11 mouse cellular contexts compared by ENCODE assay signal in genomic region chr11:77896820-77897805, GRCm38 (mm10). TPM values are rescaled to one million over a fixed set of nuclear protein-coding genes. Genes with fewer than 3 reads are reported as not detected.
DNase-seq lines count a peak whose midpoint lies in the region; ATAC-seq lines count a peak whose summit lies in the region.
"Had no signal": no experiment of that assay in that cellular context is flagged by ENCODE, and none has a peak within 500 bp of the region (broad histone marks: within the 10 kb centered on the region; RNA-seq: fewer than 3 reads in every experiment).

No protein-coding gene starts in this region.

- H3K27me3 ChIP-seq in heart, embryonic 11.5 days (ENCODE audit: control insufficient read depth, insufficient read depth, low read length): peaks cover 26% of the 10 kb centered on the region
- peaks cover 11% of the 10 kb centered on the region; the same call in 1 of the 2 replicates for H3K27me3 ChIP-seq in forebrain, embryonic 12.5 days
- peaks cover 61% of the 10 kb centered on the region for H3K27me3 ChIP-seq in midbrain, embryonic 10.5 days (ENCODE audit: low read depth, poor library complexity, severe bottlenecking)

- H3K9ac ChIP-seq in heart, embryonic 11.5 days (ENCODE audit: low read depth, low read length): no peak overlapping the region
- H3K9ac ChIP-seq in forebrain, embryonic 12.5 days: peak overlapping the region; percentile 53
- H3K9ac ChIP-seq: liver, embryonic 14.5 days had no signal

- H3K4me2 ChIP-seq in heart, embryonic 11.5 days: peak overlapping the region; percentile 50
- H3K4me2 ChIP-seq in forebrain, embryonic 12.5 days: peak overlapping the region; percentile 49

- no peaks in the 10 kb centered on the region for H3K9me3 ChIP-seq in heart, embryonic 11.5 days (replicated peaks; ENCODE audit: control insufficient read depth, low read length)
- H3K9me3 ChIP-seq in forebrain, embryonic 12.5 days: no peaks in the 10 kb centered on the region
- no peaks in the 10 kb centered on the region for H3K9me3 ChIP-seq in midbrain, embryonic 10.5 days (replicated peaks)
- H3K9me3 ChIP-seq: G1E had no signal

- H3K36me3 ChIP-seq in heart, embryonic 11.5 days (ENCODE audit: control insufficient read depth, insufficient read depth, low read length): no peaks in the 10 kb centered on the region
- H3K36me3 ChIP-seq in forebrain, embryonic 12.5 days (replicated peaks): no peaks in the 10 kb centered on the region
- H3K36me3 ChIP-seq in midbrain, embryonic 10.5 days: no peaks in the 10 kb centered on the region
- H3K36me3 ChIP-seq: G1E had no signal

- intact Hi-C loops in heart, postnatal 25 days (cut with DNase I): no loop called here

- peaks cover 24% of the 10 kb centered on the region for H3K4me1 ChIP-seq in heart, embryonic 11.5 days (ENCODE audit: control insufficient read depth, insufficient read depth, low read length)
- peaks cover 75% of the 10 kb centered on the region for H3K4me1 ChIP-seq in forebrain, embryonic 12.5 days
- peaks cover 76% of the 10 kb centered on the region for H3K4me1 ChIP-seq in midbrain, embryonic 10.5 days

- H3K4me3 ChIP-seq in heart, embryonic 11.5 days (ENCODE audit: low read depth, low read length): peak overlapping the region; percentile 1; the same call in 1 of the 2 replicates
- peak overlapping the region; percentile 17; the same call in 1 of the 2 replicates for H3K4me3 ChIP-seq in forebrain, embryonic 12.5 days (replicated peaks)
- H3K4me3 ChIP-seq in midbrain, embryonic 10.5 days: peak overlapping the region; percentile 41
- H3K4me3 ChIP-seq: erythroblast, embryonic 14.5 days had no signal

- no peak for DNase-seq in heart, postnatal 25 days (ENCODE audit: low spot score)
- peak; percentile 50 for DNase-seq in ZHBTc4 (ENCODE audit: low read depth, low spot score)
- peak; percentile 59 for DNase-seq in midbrain, embryonic 10.5 days (ENCODE audit: low spot score)
- DNase-seq in yolk sac, embryonic 10.5 days (ENCODE audit: low spot score): no peak
- no peak for DNase-seq in layer of hippocampus, adult 18-20 months (ENCODE audit: low spot score in 2 of 2)
- DNase-seq in adrenal gland, adult 18-20 months (ENCODE audit: low spot score in 2 of 2): no peak

- no peak overlapping the region for H3K27ac ChIP-seq in heart, embryonic 11.5 days (ENCODE audit: low read depth, low read length)
- peak overlapping the region; percentile 91 for H3K27ac ChIP-seq in forebrain, embryonic 12.5 days
- H3K27ac ChIP-seq in midbrain, embryonic 10.5 days (replicated peaks): peak overlapping the region; percentile 78
- H3K27ac ChIP-seq: liver, embryonic 14.5 days had no signal

- 21% methylated on average over 23 of the region's 23 CpGs for WGBS in heart, embryonic 11.5 days (ENCODE audit: insufficient replicate concordance)
- WGBS in forebrain, embryonic 12.5 days: 7% methylated on average over 23 of the region's 23 CpGs
- 14% methylated on average over 23 of the region's 23 CpGs for WGBS in midbrain, embryonic 10.5 days

- no peak for ATAC-seq in heart, embryonic 11.5 days (replicated peaks; ENCODE audit: insufficient number of reproducible peaks, low FRiP score, low TSS enrichment)
- ATAC-seq in forebrain, embryonic 12.5 days (ENCODE audit: low FRiP score): no peak

RNA-seq across cellular contexts. Expression of gene Pipox, which starts 3.2 kb away (rescaled TPM):
- 1.8 and 2.4 TPM in 2 replicates for polyA plus RNA-seq in heart, embryonic 11.5 days (2014; fragmentation: Nextera tagmentation; extraction: Ambion mirVana)
- 1 to 10 TPM in 1 of 2 experiments, under 1 TPM in 1; 0.52 to 1.3 TPM for total RNA-seq in heart, postnatal 25 days (2021)
- polyA plus RNA-seq in forebrain, embryonic 12.5 days (2016; fragmentation: Nextera tagmentation; extraction: Ambion mirVana): 14.5 and 16.5 TPM in 2 replicates
- 9.0 and 16.5 TPM in 2 replicates for polyA plus RNA-seq in midbrain, embryonic 10.5 days (2016; fragmentation: Nextera tagmentation; extraction: Ambion mirVana)
- 1 to 10 TPM; 1.5 to 2.2 TPM for total RNA-seq in layer of hippocampus, adult 18-20 months (2021)
- total RNA-seq in adrenal gland, adult 18-20 months (2021): 1 to 10 TPM in 1 of 2 experiments, under 1 TPM in 1; 0.26 to 2.4 TPM
- total RNA-seq: G1E had no signal
- polyA plus RNA-seq: erythroblast, embryonic 14.5 days; G1E had no signal

RNA-seq across cellular contexts. Expression of gene Sez6, which starts 33.5 kb away (rescaled TPM):
- polyA plus RNA-seq in heart, embryonic 11.5 days (2014; fragmentation: Nextera tagmentation; extraction: Ambion mirVana): 0.09 TPM in 1 of 2 replicates, not detected in the other
- under 1 TPM; 0.21 to 0.22 TPM for total RNA-seq in heart, postnatal 25 days (2021)
- 54.0 and 62.2 TPM in 2 replicates for polyA plus RNA-seq in forebrain, embryonic 12.5 days (2016; fragmentation: Nextera tagmentation; extraction: Ambion mirVana)
- 3.5 and 7.1 TPM in 2 replicates for polyA plus RNA-seq in midbrain, embryonic 10.5 days (2016; fragmentation: Nextera tagmentation; extraction: Ambion mirVana)
- 100 to 1,000 TPM; 161 to 167 TPM for total RNA-seq in layer of hippocampus, adult 18-20 months (2021)
- 1 to 10 TPM; 2.1 to 2.4 TPM for total RNA-seq in adrenal gland, adult 18-20 months (2021)
- polyA plus RNA-seq: erythroblast, embryonic 14.5 days had no signal

Comparison
In these comparisons a context has a peak if more than half of its experiments do, and no peak if none do; other contexts are left out.
1. DNase-seq: peak in ZHBTc4 (single experiment) and midbrain, embryonic 10.5 days (single experiment); none in heart, postnatal 25 days (single experiment), yolk sac, embryonic 10.5 days (single experiment), layer of hippocampus, adult 18-20 months (0 of 2) and adrenal gland, adult 18-20 months (0 of 2).
2. RNA of gene Sez6, which starts 33.5 kb away (total RNA-seq): 161 to 167 TPM in layer of hippocampus, adult 18-20 months; 2.1 to 2.4 TPM in adrenal gland, adult 18-20 months and 0.21 to 0.22 TPM in heart, postnatal 25 days; every median in the first group is over 10 times any median in the second.
3. Peak in every context shown above with its lines, with median percentiles within 50 percentile points of each other: H3K4me3 ChIP-seq.